Mouse (Mus musculus) CH12.LX (cell line): Measurements from ENCODE around the gene Pxk.

Experiments used
- CTCF ChIP-seq, 2 experiments: IDR thresholded peaks in 1 of 2; conservative IDR thresholded peaks in 1 of 2; 2 replicates each; pipeline ENCODE4 v1.5.1; 2011 to 2012; ENCODE audit warnings: low read depth in 2 of 2, low read length in 2 of 2, improper control_type of control experiment in 1 of 2, inconsistent platforms in 1 of 2, mild to moderate bottlenecking in 1 of 2, moderate library complexity in 1 of 2
- EP300 ChIP-seq: IDR thresholded peaks from 2 replicates; pipeline ENCODE4 v1.6.1; 2011; ENCODE audit warnings: low read length, improper control_type of control experiment
- POLR2A ChIP-seq: IDR thresholded peaks from 2 replicates; pipeline ENCODE4 v1.6.1; 2011; ENCODE audit warnings: low read depth, mild to moderate bottlenecking, improper control_type of control experiment, low read length
- USF2 ChIP-seq: conservative IDR thresholded peaks from 2 replicates; pipeline ENCODE4 v1.6.1; 2011; ENCODE audit warnings: low read depth, low read length, improper control_type of control experiment

GRCm38 (mm10) chr14:8207105-8207504, 109.1 kb downstream of the Pxk start:
- TF ChIP-seq CTCF (conservative IDR thresholded peaks at IDR 0.05 in 1 of 2, IDR thresholded peaks at IDR 0.05 in 1 of 2; ENCODE audit: low read depth in 2 of 2, low read length in 2 of 2) (no peak), POLR2A (no peak), EP300 (no peak), USF2 (no peak)
